Mouse (Mus musculus) heart, embryonic 15.5 days (tissue): ENCODE measurements around the gene Prpf3. TPM values are rescaled to one million over a fixed set of nuclear protein-coding genes. Genes with fewer than 3 reads are reported as not detected.

Source experiments
- polyA plus RNA-seq: library from polyadenylated mRNA; unstranded; fragments of >200 nt; fragmentation: Nextera tagmentation; extraction: Ambion mirVana; gene quantifications from 2 replicates; pipeline ENCODE4 v1.2.1, GENCODE M21; 2015

Gene Prpf3
- polyA plus RNA-seq, 1 experiment from 2014 or later = 27.5 TPM

Other genes with a start within 250 kb of the Prpf3 start
- 45.8 and 53.7 TPM in 2 replicates for gene Ensa, start 230.9 kb downstream of the Prpf3 start, polyA plus RNA-seq
- gene Mcl1, start 197.1 kb downstream of the Prpf3 start, polyA plus RNA-seq = 38.4 and 45.4 TPM in 2 replicates
- gene Adamtsl4, start 168.0 kb downstream of the Prpf3 start, polyA plus RNA-seq = 6.9 and 10.6 TPM in 2 replicates
- 56.3 and 60.6 TPM in 2 replicates for gene Ecm1, start 116.3 kb downstream of the Prpf3 start, polyA plus RNA-seq
- 31.3 and 42.4 TPM in 2 replicates for gene Tars2, start 95.7 kb downstream of the Prpf3 start, polyA plus RNA-seq
- 17.6 and 19.6 TPM in 2 replicates for gene Rprd2, start 37.0 kb downstream of the Prpf3 start, polyA plus RNA-seq
- gene Mrps21, start 15.6 kb upstream of the Prpf3 start, polyA plus RNA-seq = 323 and 434 TPM in 2 replicates
- gene Ciart, start 26.4 kb upstream of the Prpf3 start, polyA plus RNA-seq = 3.6 and 4.7 TPM in 2 replicates
- gene BC028528, start 36.1 kb upstream of the Prpf3 start, polyA plus RNA-seq = 38.4 and 43.5 TPM in 2 replicates
- gene Aph1a, start 38.1 kb upstream of the Prpf3 start, polyA plus RNA-seq = 33.3 and 35.8 TPM in 2 replicates
- 46.9 and 55.7 TPM in 2 replicates for gene Car14, start 48.8 kb upstream of the Prpf3 start, polyA plus RNA-seq
- 183 and 187 TPM in 2 replicates for gene Anp32e, start 73.4 kb upstream of the Prpf3 start, polyA plus RNA-seq
- 64.3 and 69.6 TPM in 2 replicates for gene Plekho1, start 140.1 kb upstream of the Prpf3 start, polyA plus RNA-seq
- gene Vps45, start 202.6 kb upstream of the Prpf3 start, polyA plus RNA-seq = 38.3 and 40.2 TPM in 2 replicates
- 20.1 and 24.5 TPM in 2 replicates for gene Otud7b, start 248.6 kb upstream of the Prpf3 start, polyA plus RNA-seq